Mouse (Mus musculus) stomach, postnatal 0 days (tissue): ENCODE measurements at regions not wholly inside any gene's neighbourhood (a gene's known extent, or its start where the extent isn't known, plus 50 kb on each side); places are given as distances from the start of the nearest gene placed in this dataset.

Experiments
- ATAC-seq: fragments of 200-750 bp; cut with Nextera tagmentation; 2 replicates; pipeline ENCODE4 v1.8.0; 2017; ENCODE audit not compliant: low FRiP score, low TSS enrichment
- DNase-seq: peaks from one replicate; pipeline ENCODE4 v3.0.0-alpha.2; 2016; ENCODE audit warnings: low spot score
- H3K27ac ChIP-seq: fragments of 300-500 bp; sonication (generic); replicated peaks from 2 replicates; pipeline ENCODE4 v1.5.1; 2014; ENCODE audit warnings: mild to moderate bottlenecking, control low read depth
- H3K27me3 ChIP-seq: fragments of 300-500 bp; sonication (generic); 2 replicates; pipeline ENCODE4 v1.6.1; 2014; ENCODE audit warnings: low read length; ENCODE audit not compliant: control insufficient read depth, insufficient read depth
- H3K36me3 ChIP-seq: fragments of 300-500 bp; sonication (generic); 2 replicates; pipeline ENCODE4 v1.6.1; 2014; ENCODE audit warnings: low read length, mixed read lengths; ENCODE audit not compliant: control insufficient read depth, insufficient read depth
- H3K4me1 ChIP-seq: fragments of 300-500 bp; sonication (generic); replicated peaks from 2 replicates; pipeline ENCODE4 v1.6.1; 2014; ENCODE audit warnings: antibody characterized with exemption; ENCODE audit not compliant: control insufficient read depth, insufficient read depth
- H3K4me2 ChIP-seq: fragments of 300-500 bp; sonication (generic); replicated peaks from 2 replicates; pipeline ENCODE4 v1.6.1; 2014; ENCODE audit warnings: low read depth, mild to moderate bottlenecking, control low read depth, moderate library complexity
- H3K4me3 ChIP-seq: fragments of 300-500 bp; sonication (generic); 2 replicates; pipeline ENCODE4 v1.5.1; 2014; ENCODE audit warnings: low read depth, low read length, control low read depth
- H3K9ac ChIP-seq: fragments of 300-500 bp; sonication (generic); 2 replicates; pipeline ENCODE4 v1.6.1; 2014; ENCODE audit warnings: mild to moderate bottlenecking, low read length, control low read depth, mixed read lengths
- H3K9me3 ChIP-seq: fragments of 300-500 bp; sonication (generic); 2 replicates; pipeline ENCODE4 v1.6.1; 2016; ENCODE audit warnings: low read length; ENCODE audit not compliant: control insufficient read depth
- CTCF ChIP-seq: IDR thresholded peaks from 2 replicates; pipeline ENCODE4 v1.5.1; 2016; ENCODE audit warnings: antibody characterized with exemption, low read depth, mild to moderate bottlenecking, moderate library complexity
- EP300 ChIP-seq: optimal IDR thresholded peaks from 2 replicates; pipeline ENCODE3; 2016; ENCODE audit warnings: antibody characterized with exemption
- WGBS: fragments of 180-500 bp; shearing (Covaris S2); extraction: QIAGEN DNeasy Blood & Tissue Kit; methylation state at CpG from one replicate; pipeline ENCODE4 v1.1.7; 2014; 5-methylcytosine and 5-hydroxymethylcytosine counted together

GRCm38 (mm10) chr2:158909086-158909485, 114.5 kb downstream of the Dhx35 start:
- Histone ChIP-seq H3K9me3 (no peaks in the 10 kb centered on the region), H3K27ac (no peak overlapping the region), H3K4me1 (no peaks in the 10 kb centered on the region), H3K4me2 (no peak overlapping the region), H3K9ac (no peak overlapping the region), H3K27me3 (no peaks in the 10 kb centered on the region), H3K4me3 (no peak overlapping the region), H3K36me3 (no peaks in the 10 kb centered on the region)
- TF ChIP-seq CTCF = no peak
- TF ChIP-seq EP300 = no peak
- DNase-seq (no peak), ATAC-seq (no peak)
- 71% methylated on average over 3 of the region's 3 CpGs for WGBS

GRCm38 (mm10) chr2:158910325-158910724, 115.7 kb downstream of the Dhx35 start:
- 50% methylated on average over 8 of the region's 8 CpGs for WGBS
- ATAC-seq (no peak), DNase-seq (no peak)
- Histone ChIP-seq H3K27me3 (no peaks in the 10 kb centered on the region), H3K27ac (no peak overlapping the region), H3K4me3 (no peak overlapping the region), H3K9me3 (no peaks in the 10 kb centered on the region), H3K9ac (no peak overlapping the region), H3K4me2 (no peak overlapping the region), H3K4me1 (no peaks in the 10 kb centered on the region), H3K36me3 (no peaks in the 10 kb centered on the region)
- TF ChIP-seq CTCF (no peak), EP300 (no peak)

DNA sequence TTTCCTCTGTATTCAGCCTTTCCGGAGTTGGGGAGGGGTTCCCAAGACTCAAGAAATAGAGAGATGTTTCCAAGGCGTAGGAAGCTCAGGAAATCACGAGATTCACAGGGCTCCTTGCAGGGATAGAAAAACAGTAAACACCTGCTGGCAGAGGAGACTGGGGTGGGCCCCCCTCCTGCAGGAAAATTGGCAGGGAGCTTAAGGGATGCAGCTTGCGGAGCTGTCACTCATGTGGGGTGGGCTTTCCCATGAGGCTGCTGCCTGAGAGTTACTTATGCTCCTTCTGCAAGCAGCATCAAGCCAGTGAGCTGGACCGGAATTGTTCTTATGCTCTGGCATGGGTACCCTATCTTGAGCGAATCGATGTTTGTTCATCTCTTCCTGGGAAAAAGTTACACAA, 116.6 kb downstream of the Dhx35 start:
- no peak for ATAC-seq
- no peak overlapping the region for H3K27ac ChIP-seq
- no peaks in the 10 kb centered on the region for H3K4me1 ChIP-seq
- no peaks in the 10 kb centered on the region for H3K9me3 ChIP-seq
- H3K4me2 ChIP-seq = no peak overlapping the region
- H3K27me3 ChIP-seq = no peaks in the 10 kb centered on the region
- no peaks in the 10 kb centered on the region for H3K36me3 ChIP-seq
- TF ChIP-seq CTCF (no peak), EP300 (no peak)
- H3K9ac ChIP-seq = no peak overlapping the region
- DNase-seq = no peak
- WGBS = 43% methylated on average over 7 of the region's 7 CpGs
- no peak overlapping the region for H3K4me3 ChIP-seq

DNA sequence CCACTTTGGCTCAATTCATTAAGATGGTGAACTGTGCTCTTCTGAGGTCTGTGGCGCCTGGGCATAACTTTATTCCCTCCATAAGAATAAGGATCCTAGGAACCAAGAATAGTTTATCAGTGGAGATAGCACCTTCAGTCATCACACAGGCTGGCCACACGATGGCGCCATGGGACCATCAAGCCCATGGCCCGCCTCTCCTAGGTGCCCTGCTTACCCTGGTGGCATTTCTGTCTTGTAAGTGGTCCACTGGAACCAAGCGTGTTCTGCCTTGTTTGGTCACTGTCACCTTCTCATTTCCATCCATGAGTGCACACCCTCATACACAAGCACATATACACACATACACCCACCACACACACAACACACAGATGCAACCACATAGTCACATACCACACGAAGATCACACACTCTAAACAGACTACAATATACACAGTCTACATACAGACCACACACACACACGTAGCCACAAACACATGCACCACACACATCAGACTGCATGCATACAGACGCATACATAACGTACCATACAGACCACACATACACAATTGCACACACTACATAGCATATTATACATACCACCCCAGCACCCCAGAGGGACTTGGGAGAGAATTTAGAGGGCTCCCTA, 118.1 kb downstream of the Dhx35 start:
- no peak overlapping the region for H3K4me3 ChIP-seq
- WGBS = 36% methylated on average over 9 of the region's 9 CpGs
- no peak overlapping the region for H3K9ac ChIP-seq
- ATAC-seq = no peak
- no peak overlapping the region for H3K4me2 ChIP-seq
- peak; percentile 49 for DNase-seq
- no peaks in the 10 kb centered on the region for H3K27me3 ChIP-seq
- no peaks in the 10 kb centered on the region for H3K9me3 ChIP-seq
- H3K36me3 ChIP-seq = no peaks in the 10 kb centered on the region
- no peaks in the 10 kb centered on the region for H3K4me1 ChIP-seq
- H3K27ac ChIP-seq = no peak overlapping the region
- TF ChIP-seq CTCF (peak; percentile 91), EP300 (no peak)

GRCm38 (mm10) chr2:158917398-158917797, 122.8 kb downstream of the Dhx35 start:
- H3K9ac ChIP-seq = no peak overlapping the region
- no peaks in the 10 kb centered on the region for H3K9me3 ChIP-seq
- H3K27ac ChIP-seq = no peak overlapping the region
- no peak for ATAC-seq
- no peak for DNase-seq
- 32% methylated on average over 6 of the region's 6 CpGs for WGBS
- no peaks in the 10 kb centered on the region for H3K27me3 ChIP-seq
- no peaks in the 10 kb centered on the region for H3K4me1 ChIP-seq
- TF ChIP-seq CTCF = no peak
- TF ChIP-seq EP300 = no peak
- no peak overlapping the region for H3K4me2 ChIP-seq
- H3K36me3 ChIP-seq = no peaks in the 10 kb centered on the region
- no peak overlapping the region for H3K4me3 ChIP-seq

GRCm38 (mm10) chr2:158918312-158918711, 123.7 kb downstream of the Dhx35 start:
- TF ChIP-seq CTCF (no peak), EP300 (no peak)
- Histone ChIP-seq H3K4me3 (no peak overlapping the region), H3K4me2 (no peak overlapping the region), H3K9ac (no peak overlapping the region), H3K27ac (no peak overlapping the region), H3K4me1 (no peaks in the 10 kb centered on the region), H3K27me3 (no peaks in the 10 kb centered on the region), H3K36me3 (no peaks in the 10 kb centered on the region), H3K9me3 (no peaks in the 10 kb centered on the region)
- no peak for ATAC-seq
- WGBS = 80% methylated on average over 5 of the region's 5 CpGs
- no peak for DNase-seq
